Mouse (Mus musculus): ENCODE measurements around the gene Srd5a2. TPM values are rescaled to one million over a fixed set of nuclear protein-coding genes. Genes with fewer than 3 reads are reported as not detected.
"Not testable (repeated sequence)": the region's sequence is repeated elsewhere in the genome, so short reads cannot be mapped to it uniquely, and the experiment has no call there.

Gene Srd5a2
- under 1 TPM in 1 of 2 experiments, not detected in 1; 0.32 TPM for total RNA-seq (2021)

GRCm38 (mm10) chr17:74047210-74048082 is at the start of gene Srd5a2:
Srd5a2 (minus strand) TSS chr17:74047916.
- no peak for DNase-seq (ENCODE audit: low spot score in 2 of 2)
- intact Hi-C loops (cut with DNase I), result no loop called here

GRCm38 (mm10) chr17:74088886-74089678 is 41.4 kb upstream of the Srd5a2 start:
- DNase-seq (ENCODE audit: low spot score in 2 of 2), result no peak
- intact Hi-C loops (cut with DNase I), result no loop called here

- intact Hi-C loops (cut with DNase I), result no loop called here
- DNase-seq (ENCODE audit: low spot score in 2 of 2), result no peak
These were observed 40.3 kb upstream of the Srd5a2 start for GRCm38 (mm10) chr17:74088016-74088415.

- DNase-seq (ENCODE audit: low spot score in 2 of 2), result no peak
- intact Hi-C loops (cut with DNase I), result no loop called here
These were observed 35.7 kb upstream of the Srd5a2 start for GRCm38 (mm10) chr17:74083370-74083769.

- intact Hi-C loops (cut with DNase I), result no loop called here
- no peak for DNase-seq (ENCODE audit: low spot score in 2 of 2)
These were observed 32.4 kb upstream of the Srd5a2 start for GRCm38 (mm10) chr17:74080076-74080615.

GRCm38 (mm10) chr17:74078776-74079495 is 31.2 kb upstream of the Srd5a2 start:
- intact Hi-C loops (cut with DNase I), result no loop called here
- DNase-seq (ENCODE audit: low spot score in 2 of 2), result no peak

GRCm38 (mm10) chr17:74073067-74073466 is 25.4 kb upstream of the Srd5a2 start:
- intact Hi-C loops (cut with DNase I); DNase-seq (ENCODE audit: low spot score in 2 of 2): not testable (repeated sequence)

GRCm38 (mm10) chr17:74062763-74063162 is 15.0 kb upstream of the Srd5a2 start:
- DNase-seq (ENCODE audit: low spot score in 2 of 2); intact Hi-C loops (cut with DNase I): not testable (repeated sequence)

GRCm38 (mm10) chr17:74048229-74048816 is 607 bp upstream of the Srd5a2 start:
- no peak for DNase-seq (ENCODE audit: low spot score in 2 of 2)
- intact Hi-C loops (cut with DNase I), result no loop called here

- intact Hi-C loops (cut with DNase I), result no loop called here
- no peak for DNase-seq (ENCODE audit: low spot score in 2 of 2)
These were observed 4.0 kb downstream of the Srd5a2 start for GRCm38 (mm10) chr17:74043754-74044153.

GRCm38 (mm10) chr17:74020526-74021203 is 27.1 kb downstream of the Srd5a2 start:
- DNase-seq (ENCODE audit: low spot score in 2 of 2), result peak; percentile 66 to 82
- intact Hi-C loops (cut with DNase I), result loop anchor here (5.0 kb wide), 1 partner anchor 277 kb away; the partner anchor contains the start of gene Memo1

GRCm38 (mm10) chr17:74018281-74018680 is 29.4 kb downstream of the Srd5a2 start:
- intact Hi-C loops (cut with DNase I), result no loop called here
- no peak for DNase-seq (ENCODE audit: low spot score in 2 of 2)

GRCm38 (mm10) chr17:74017649-74018048 is 30.1 kb downstream of the Srd5a2 start:
- DNase-seq (ENCODE audit: low spot score in 2 of 2), result no peak
- intact Hi-C loops (cut with DNase I), result no loop called here

- intact Hi-C loops (cut with DNase I), result no loop called here
- DNase-seq (ENCODE audit: low spot score in 2 of 2), result no peak
These were observed 32.6 kb downstream of the Srd5a2 start for GRCm38 (mm10) chr17:74015128-74015527.

GRCm38 (mm10) chr17:74008680-74009079 is 39.0 kb downstream of the Srd5a2 start:
- DNase-seq (ENCODE audit: low spot score in 2 of 2), result no peak
- intact Hi-C loops (cut with DNase I), result no loop called here

GRCm38 (mm10) chr17:74007001-74007400 is 40.7 kb downstream of the Srd5a2 start:
- no peak for DNase-seq (ENCODE audit: low spot score in 2 of 2)
- intact Hi-C loops (cut with DNase I), result no loop called here

- intact Hi-C loops (cut with DNase I), result no loop called here
- no peak for DNase-seq (ENCODE audit: low spot score in 2 of 2)
These were observed 45.3 kb downstream of the Srd5a2 start for GRCm38 (mm10) chr17:74002396-74002795.

GRCm38 (mm10) chr17:73995907-73996645 is 51.6 kb downstream of the Srd5a2 start:
- DNase-seq (ENCODE audit: low spot score in 2 of 2), result no peak
- intact Hi-C loops (cut with DNase I), result no loop called here

Data from left cerebral cortex, postnatal 36 days (tissue).